Mouse (Mus musculus) intestine, postnatal 0 days (tissue): ENCODE measurements around the gene Nrg4. TPM values are rescaled to one million over a fixed set of nuclear protein-coding genes. Genes with fewer than 3 reads are reported as not detected.

Experiments
- ATAC-seq: fragments of 200-750 bp; cut with Nextera tagmentation; 2 replicates; pipeline ENCODE4 v1.8.0; 2017; ENCODE audit warnings: mild to moderate bottlenecking, moderate TSS enrichment, moderate library complexity
- H3K27ac ChIP-seq: fragments of 300-500 bp; sonication (generic); 2 replicates; pipeline ENCODE4 v1.5.1; 2014; ENCODE audit warnings: mild to moderate bottlenecking, low read depth, low read length, moderate library complexity
- H3K27me3 ChIP-seq: fragments of 300-500 bp; sonication (generic); replicated peaks from 2 replicates; pipeline ENCODE4 v1.6.1; 2014; ENCODE audit warnings: low read length, mixed read lengths; ENCODE audit not compliant: control insufficient read depth, insufficient read depth
- H3K36me3 ChIP-seq: fragments of 300-500 bp; sonication (generic); 2 replicates; pipeline ENCODE4 v1.6.1; 2014; ENCODE audit warnings: mild to moderate bottlenecking, moderate library complexity; ENCODE audit not compliant: control insufficient read depth, insufficient read depth
- H3K4me1 ChIP-seq: fragments of 300-500 bp; sonication (generic); replicated peaks from 2 replicates; pipeline ENCODE4 v1.6.1; 2014; ENCODE audit warnings: antibody characterized with exemption, low read length, mixed read lengths; ENCODE audit not compliant: control insufficient read depth, insufficient read depth
- H3K4me2 ChIP-seq: fragments of 300-500 bp; sonication (generic); replicated peaks from 2 replicates; pipeline ENCODE4 v1.6.1; 2014; ENCODE audit warnings: low read depth, mild to moderate bottlenecking, moderate library complexity
- H3K4me3 ChIP-seq: fragments of 300-500 bp; sonication (generic); 2 replicates; pipeline ENCODE4 v1.5.1; 2014; ENCODE audit warnings: low read depth, low read length
- H3K9ac ChIP-seq: fragments of 300-500 bp; sonication (generic); 2 replicates; pipeline ENCODE4 v1.6.1; 2014; ENCODE audit warnings: mild to moderate bottlenecking, low read depth, low read length
- H3K9me3 ChIP-seq: fragments of 300-500 bp; sonication (generic); 2 replicates; pipeline ENCODE4 v1.6.1; 2016; ENCODE audit warnings: mixed run types; ENCODE audit not compliant: control insufficient read depth
- CTCF ChIP-seq: sonication (generic); IDR thresholded peaks from 2 replicates; pipeline ENCODE4 v1.5.1; 2016; ENCODE audit warnings: low read depth, mild to moderate bottlenecking, control low read depth, antibody characterized with exemption, moderate library complexity
- WGBS: fragments of 180-500 bp; shearing (Covaris S2); extraction: QIAGEN DNeasy Blood & Tissue Kit; methylation state at CpG from one replicate; pipeline ENCODE4 v1.1.7; 2014; 5-methylcytosine and 5-hydroxymethylcytosine counted together
- polyA plus RNA-seq: library from polyadenylated mRNA; unstranded; fragments of >200 nt; fragmentation: Nextera tagmentation; extraction: Ambion mirVana; gene quantifications from 2 replicates; pipeline ENCODE4 v1.2.1, GENCODE M21; 2015

Gene Nrg4
- polyA plus RNA-seq, 1 experiment from 2014 or later, result 4.9 TPM

- whole genome bisulfite sequencing, result 89% methylated on average over 7 of the region's 7 CpGs
- Histone ChIP-seq H3K9me3 (no peaks in the 10 kb centered on the region), H3K9ac (no peak overlapping the region), H3K4me3 (no peak overlapping the region), H3K4me2 (no peak overlapping the region), H3K36me3 (peaks cover 5% of the 10 kb centered on the region; the same call in 1 of the 2 replicates), H3K4me1 (no peaks in the 10 kb centered on the region), H3K27ac (no peak overlapping the region), H3K27me3 (no peaks in the 10 kb centered on the region)
- TF ChIP-seq CTCF, result no peak
- no peak for ATAC-seq
Measured at GRCm38 (mm10) chr9:55170655-55171412, 155.8 kb downstream of the Nrg4 start.

Other genes with a start within 250 kb of the Nrg4 start
- 17.0 TPM in 2 replicates for gene Ube2q2, start 178.0 kb downstream of the Nrg4 start, polyA plus RNA-seq
- gene Fbxo22, start 117.9 kb downstream of the Nrg4 start, polyA plus RNA-seq, result 36.5 and 38.1 TPM in 2 replicates
- gene Tmem266, start 69 bp upstream of the Nrg4 start, polyA plus RNA-seq, result 0.16 and 0.21 TPM in 2 replicates
- 331 and 336 TPM in 2 replicates for gene Etfa, start 185.4 kb upstream of the Nrg4 start, polyA plus RNA-seq
- 1.4 TPM in 2 replicates for gene Isl2, start 211.8 kb upstream of the Nrg4 start, polyA plus RNA-seq